Comparison of ENCODE assay signal across 51 mouse cellular contexts in genomic region chr9:57706496-57706895, GRCm38 (mm10). TPM values are rescaled to one million over a fixed set of nuclear protein-coding genes. Genes with fewer than 3 reads are reported as not detected.
"Had no signal": no experiment of that assay in that cellular context is flagged by ENCODE, and none has a peak within 500 bp of the region (broad histone marks: within the 10 kb centered on the region; RNA-seq: fewer than 3 reads in every experiment).

No protein-coding gene starts in this region.

- H3K9ac ChIP-seq: heart, embryonic 12.5 days; heart, embryonic 13.5 days; heart, embryonic 15.5 days; hindbrain, embryonic 12.5 days; hindbrain, embryonic 13.5 days; hindbrain, embryonic 14.5 days; hindbrain, embryonic 15.5 days; intestine, embryonic 15.5 days; kidney, embryonic 15.5 days had no signal

- DNase-seq: heart, postnatal 10 days; heart, postnatal 14 days; heart, postnatal 36 days; heart, postnatal 4 days; kidney, adult 11 months; kidney, adult 18-20 months; kidney, adult 2 months; kidney, adult 8-10 months; kidney, adult 9 months; kidney, postnatal 10 days; kidney, postnatal 14 days; kidney, postnatal 25 days; kidney, postnatal 36 days; kidney, postnatal 4 days; layer of hippocampus, adult 9-11 months; layer of hippocampus, postnatal 36 days had no signal

- H3K27ac ChIP-seq: heart, embryonic 13.5 days; heart, embryonic 15.5 days; hindbrain, embryonic 10.5 days; hindbrain, embryonic 12.5 days; hindbrain, embryonic 13.5 days; hindbrain, embryonic 14.5 days; hindbrain, embryonic 15.5 days; hindbrain, postnatal 0 days; intestine, embryonic 15.5 days; kidney, embryonic 15.5 days; kidney, postnatal 0 days; layer of hippocampus, adult 2 months; left cerebral cortex, adult 2 months had no signal

- H3K4me2 ChIP-seq: heart, embryonic 12.5 days; heart, embryonic 13.5 days; heart, embryonic 15.5 days; hindbrain, embryonic 12.5 days; hindbrain, embryonic 13.5 days; hindbrain, embryonic 14.5 days; hindbrain, embryonic 15.5 days; intestine, embryonic 15.5 days; kidney, embryonic 15.5 days had no signal

- H3K36me3 ChIP-seq: heart, embryonic 12.5 days; heart, embryonic 15.5 days; hindbrain, embryonic 12.5 days; hindbrain, embryonic 13.5 days; hindbrain, embryonic 15.5 days; intestine, embryonic 15.5 days; kidney, embryonic 15.5 days had no signal

- H3K9me3 ChIP-seq: heart, embryonic 12.5 days; heart, embryonic 15.5 days; hindbrain, embryonic 12.5 days; hindbrain, embryonic 13.5 days; hindbrain, embryonic 15.5 days; intestine, embryonic 15.5 days; kidney, embryonic 15.5 days had no signal

- H3K27me3 ChIP-seq: heart, embryonic 12.5 days; heart, embryonic 13.5 days; heart, embryonic 15.5 days; hindbrain, embryonic 12.5 days; hindbrain, embryonic 13.5 days; hindbrain, embryonic 15.5 days; intestine, embryonic 15.5 days; kidney, embryonic 15.5 days had no signal

- ATAC-seq: hindbrain, embryonic 16.5 days; hindbrain, postnatal 0 days; inflammation-experienced regulatory T-cells, adult 6 months; intestine, embryonic 15.5 days; intestine, embryonic 16.5 days; intestine, postnatal 0 days had no signal

- H3K4me3 ChIP-seq: heart, embryonic 12.5 days; heart, embryonic 13.5 days; heart, embryonic 15.5 days; hindbrain, embryonic 10.5 days; hindbrain, embryonic 12.5 days; hindbrain, embryonic 13.5 days; hindbrain, embryonic 15.5 days; intestine, embryonic 15.5 days; kidney, embryonic 15.5 days; layer of hippocampus, adult 2 months; left cerebral cortex, adult 2 months had no signal

RNA-seq across cellular contexts. Expression of gene Cyp1a1, which starts 18.8 kb away (rescaled TPM):
- total RNA-seq: heart, postnatal 10 days; heart, postnatal 14 days; heart, postnatal 36 days; heart, postnatal 4 days; hematopoietic stem cell, adult 5-6 weeks had no signal
- polyA plus RNA-seq: heart, embryonic 12.5 days; heart, embryonic 13.5 days; heart, embryonic 14.5 days; heart, embryonic 15.5 days; heart, embryonic 16.5 days; hindbrain, embryonic 10.5 days; hindbrain, embryonic 11.5 days; hindbrain, embryonic 12.5 days; intestine, embryonic 14.5 days; intestine, embryonic 15.5 days; intestine, embryonic 16.5 days had no signal

RNA-seq across cellular contexts. Expression of gene Cyp1a2, which starts 23.0 kb away (rescaled TPM):
- total RNA-seq: heart, postnatal 10 days; heart, postnatal 14 days; heart, postnatal 25 days; heart, postnatal 36 days; heart, postnatal 4 days; hematopoietic stem cell, adult 5-6 weeks; hindbrain, postnatal 0 days; layer of hippocampus, adult 18-20 months; layer of hippocampus, adult 2 months; layer of hippocampus, adult 8-10 months; layer of hippocampus, postnatal 10 days; layer of hippocampus, postnatal 14 days; layer of hippocampus, postnatal 25 days; layer of hippocampus, postnatal 36 days; left cerebral cortex, adult 18-20 months; left cerebral cortex, adult 2 months; left cerebral cortex, adult 8-10 months had no signal
- polyA plus RNA-seq: heart, embryonic 12.5 days; heart, embryonic 13.5 days; heart, embryonic 14.5 days; heart, embryonic 15.5 days; heart, postnatal 0 days; hindbrain, embryonic 10.5 days; hindbrain, embryonic 11.5 days; hindbrain, embryonic 12.5 days; hindbrain, embryonic 13.5 days; hindbrain, embryonic 14.5 days; hindbrain, embryonic 15.5 days; hindbrain, embryonic 16.5 days; hindbrain, postnatal 0 days; inflammation-experienced regulatory T-cells, adult 6 months; intestine, embryonic 14.5 days; intestine, embryonic 15.5 days; intestine, embryonic 16.5 days; intestine, postnatal 0 days; kidney, adult 2 months; kidney, embryonic 14.5 days; kidney, embryonic 15.5 days; kidney, embryonic 16.5 days; kidney, postnatal 0 days; large intestine, adult 2 months had no signal
